19 mouse cellular contexts compared by ENCODE assay signal in the genomic region with DNA sequence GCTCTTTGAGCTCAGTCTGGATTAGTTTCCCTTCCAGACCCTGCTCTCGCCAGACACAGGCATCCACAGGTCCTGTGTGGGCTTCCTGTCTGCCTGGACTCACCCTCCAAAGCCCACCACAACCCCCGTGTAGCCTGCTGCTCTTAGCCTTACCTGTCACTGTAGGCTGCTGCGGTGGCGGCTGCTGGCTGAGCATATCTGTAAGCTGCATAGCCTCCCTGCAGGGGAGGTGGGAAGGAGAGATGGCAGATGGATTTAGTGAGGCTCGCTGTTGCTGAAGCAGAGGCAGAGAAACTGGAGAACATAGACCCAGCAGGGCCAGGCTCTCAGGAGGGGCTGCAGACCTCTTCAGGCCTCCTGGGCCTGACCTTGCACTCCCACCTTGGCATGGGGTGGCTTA.
"Had no signal": no experiment of that assay in that cellular context is flagged by ENCODE, and none has a peak within 500 bp of the region (broad histone marks: within the 10 kb centered on the region; RNA-seq: fewer than 3 reads in every experiment).

No protein-coding gene starts in this region.

- ATAC-seq: hindbrain, postnatal 0 days; intestine, embryonic 15.5 days; liver, postnatal 0 days had no signal

- H3K4me2 ChIP-seq: intestine, embryonic 15.5 days; kidney, embryonic 15.5 days; limb, embryonic 15.5 days; liver, embryonic 13.5 days; lung, embryonic 15.5 days; neural tube, embryonic 15.5 days had no signal

- DNase-seq: kidney, adult 18-20 months; kidney, postnatal 14 days; layer of hippocampus, postnatal 36 days; liver, embryonic 13.5 days; liver, postnatal 0 days; lung, postnatal 14 days; midbrain, embryonic 14.5 days; right cerebral cortex, postnatal 14 days; spleen, adult 18-20 months; thymus, adult 2 months; thymus, postnatal 25 days had no signal

- H3K4me3 ChIP-seq: intestine, embryonic 15.5 days; kidney, embryonic 15.5 days; limb, embryonic 15.5 days; liver, embryonic 13.5 days; lung, embryonic 15.5 days; myocyte; neural tube, embryonic 15.5 days had no signal

- H3K9ac ChIP-seq: intestine, embryonic 15.5 days; kidney, embryonic 15.5 days; limb, embryonic 15.5 days; liver, embryonic 13.5 days; liver, postnatal 0 days; lung, embryonic 15.5 days; neural tube, embryonic 15.5 days had no signal

- H3K36me3 ChIP-seq: intestine, embryonic 15.5 days; kidney, embryonic 15.5 days; limb, embryonic 15.5 days; liver, embryonic 13.5 days; lung, embryonic 15.5 days had no signal

- H3K27ac ChIP-seq: hindbrain, postnatal 0 days; intestine, embryonic 15.5 days; kidney, embryonic 15.5 days; limb, embryonic 15.5 days; lung, embryonic 15.5 days; macrophage; neural tube, embryonic 15.5 days had no signal

- H3K9me3 ChIP-seq: intestine, embryonic 15.5 days; kidney, embryonic 15.5 days; limb, embryonic 15.5 days; liver, embryonic 13.5 days; lung, embryonic 15.5 days; neural tube, embryonic 15.5 days had no signal

- H3K27me3 ChIP-seq: intestine, embryonic 15.5 days; lung, embryonic 15.5 days; neural tube, embryonic 15.5 days had no signal
